ENCODE assay signal across 9 mouse cellular contexts in genomic region chr4:154540671-154541070, GRCm38 (mm10).
DNase-seq lines count a peak whose midpoint lies in the region; ATAC-seq and TF ChIP-seq lines count a peak whose summit lies in the region.
"Had no signal": no experiment of that assay in that cellular context is flagged by ENCODE, and none has a peak within 500 bp of the region (broad histone marks: within the 10 kb centered on the region; RNA-seq: fewer than 3 reads in every experiment).

No protein-coding gene starts in this region.

- no peak overlapping the region for H3K9ac ChIP-seq in midbrain, postnatal 0 days (replicated peaks; ENCODE audit: low read length, poor library complexity, severe bottlenecking)
- H3K9ac ChIP-seq in forebrain, embryonic 13.5 days = peak overlapping the region; percentile 10; the same call in 1 of the 2 replicates
- H3K9ac ChIP-seq in liver, embryonic 12.5 days = no peak overlapping the region
- H3K9ac ChIP-seq in stomach, embryonic 16.5 days (ENCODE audit: low read length) = 0 out of 2 replicates have a peak overlapping the region, but pooled peaks have one; percentile 31

- no peaks in the 10 kb centered on the region for H3K9me3 ChIP-seq in midbrain, embryonic 10.5 days (replicated peaks)
- no peaks in the 10 kb centered on the region for H3K9me3 ChIP-seq in midbrain, postnatal 0 days (ENCODE audit: low read length)
- no peaks in the 10 kb centered on the region for H3K9me3 ChIP-seq in forebrain, embryonic 13.5 days (replicated peaks)
- H3K9me3 ChIP-seq in liver, embryonic 12.5 days (replicated peaks) = no peaks in the 10 kb centered on the region
- H3K9me3 ChIP-seq in stomach, embryonic 16.5 days (replicated peaks; ENCODE audit: control insufficient read depth, low read length) = no peaks in the 10 kb centered on the region

- no peak overlapping the region for H3K4me2 ChIP-seq in midbrain, postnatal 0 days (ENCODE audit: low read depth, low read length, poor library complexity, severe bottlenecking)
- H3K4me2 ChIP-seq in forebrain, embryonic 13.5 days = peak overlapping the region; percentile 36
- H3K4me2 ChIP-seq in liver, embryonic 12.5 days = peak overlapping the region; percentile 65
- H3K4me2 ChIP-seq in stomach, embryonic 16.5 days (ENCODE audit: low read depth, low read length) = no peak overlapping the region

- 47% methylated on average over 10 of the region's 10 CpGs for WGBS in midbrain, embryonic 10.5 days
- WGBS in midbrain, postnatal 0 days = 32% methylated on average over 10 of the region's 10 CpGs
- WGBS in forebrain, embryonic 13.5 days = 12% methylated on average over 10 of the region's 10 CpGs
- 52% methylated on average over 10 of the region's 10 CpGs for WGBS in liver, embryonic 12.5 days (ENCODE audit: insufficient replicate concordance)
- 56% methylated on average over 10 of the region's 10 CpGs for WGBS in stomach, embryonic 16.5 days

- H3K27ac ChIP-seq in midbrain, embryonic 10.5 days (replicated peaks) = peak overlapping the region; percentile 69
- no peak overlapping the region for H3K27ac ChIP-seq in midbrain, postnatal 0 days (ENCODE audit: low read depth, low read length)
- H3K27ac ChIP-seq in forebrain, embryonic 13.5 days = peak overlapping the region; percentile 70
- peak overlapping the region; percentile 83 for H3K27ac ChIP-seq in liver, embryonic 12.5 days
- peak overlapping the region; percentile 69 for H3K27ac ChIP-seq in stomach, embryonic 16.5 days (ENCODE audit: low read length)

- peak; percentile 44 for DNase-seq in midbrain, embryonic 10.5 days (ENCODE audit: low spot score)
- DNase-seq in midbrain, postnatal 0 days (ENCODE audit: low spot score) = no peak
- DNase-seq in ovary, adult 18-20 months (ENCODE audit: low spot score) = no peak
- DNase-seq in kidney, postnatal 14 days = no peak
- DNase-seq: adrenal gland, postnatal 10 days; kidney, adult 8-10 months had no signal

- H3K27me3 ChIP-seq in midbrain, embryonic 10.5 days (ENCODE audit: low read depth, poor library complexity, severe bottlenecking) = peaks cover 73% of the 10 kb centered on the region
- 0 out of 2 replicates have a peak, but pooled peaks cover 3% of the 10 kb centered on the region for H3K27me3 ChIP-seq in midbrain, postnatal 0 days (ENCODE audit: insufficient read depth, low read length)
- peaks cover 6% of the 10 kb centered on the region; the same call in 1 of the 2 replicates for H3K27me3 ChIP-seq in forebrain, embryonic 13.5 days
- no peaks in the 10 kb centered on the region; the same call in 1 of the 2 replicates for H3K27me3 ChIP-seq in liver, embryonic 12.5 days (replicated peaks)
- H3K27me3 ChIP-seq in stomach, embryonic 16.5 days (ENCODE audit: control insufficient read depth, insufficient read depth, low read length) = no peaks in the 10 kb centered on the region; the same call in 1 of the 2 replicates

- no peak overlapping the region for H3K4me3 ChIP-seq in midbrain, embryonic 10.5 days
- H3K4me3 ChIP-seq in midbrain, postnatal 0 days (ENCODE audit: low read depth, low read length) = no peak overlapping the region
- H3K4me3 ChIP-seq in forebrain, embryonic 13.5 days = no peak overlapping the region
- H3K4me3 ChIP-seq in liver, embryonic 12.5 days = peak overlapping the region; percentile 27; the same call in 1 of the 2 replicates
- no peak overlapping the region for H3K4me3 ChIP-seq in stomach, embryonic 16.5 days (replicated peaks; ENCODE audit: low read length)

- H3K4me1 ChIP-seq in midbrain, embryonic 10.5 days = peaks cover 74% of the 10 kb centered on the region
- H3K4me1 ChIP-seq in midbrain, postnatal 0 days (ENCODE audit: insufficient read depth, low read length) = peaks cover 12% of the 10 kb centered on the region
- H3K4me1 ChIP-seq in forebrain, embryonic 13.5 days = peaks cover 78% of the 10 kb centered on the region
- H3K4me1 ChIP-seq in liver, embryonic 12.5 days = peaks cover 62% of the 10 kb centered on the region
- peaks cover 32% of the 10 kb centered on the region for H3K4me1 ChIP-seq in stomach, embryonic 16.5 days (ENCODE audit: control insufficient read depth, insufficient read depth, low read length)

- no peaks in the 10 kb centered on the region for H3K36me3 ChIP-seq in midbrain, embryonic 10.5 days
- no peaks in the 10 kb centered on the region for H3K36me3 ChIP-seq in midbrain, postnatal 0 days (ENCODE audit: insufficient read depth, low read length)
- H3K36me3 ChIP-seq in forebrain, embryonic 13.5 days (ENCODE audit: poor library complexity, severe bottlenecking) = no peaks in the 10 kb centered on the region
- no peaks in the 10 kb centered on the region for H3K36me3 ChIP-seq in liver, embryonic 12.5 days
- no peaks in the 10 kb centered on the region for H3K36me3 ChIP-seq in stomach, embryonic 16.5 days (ENCODE audit: control insufficient read depth, insufficient read depth, low read length)

- ATAC-seq in midbrain, postnatal 0 days (ENCODE audit: low FRiP score) = no peak
- peak; percentile 26; the same call in 1 of the 2 replicates for ATAC-seq in forebrain, embryonic 13.5 days
- ATAC-seq in liver, embryonic 12.5 days = peak; percentile 11
- ATAC-seq in stomach, embryonic 16.5 days (ENCODE audit: insufficient read depth, low FRiP score) = no peak

- TF ChIP-seq CTCF in midbrain, postnatal 0 days (IDR thresholded peaks at IDR 0.05) = no peak

Comparison
In these comparisons a context has a peak if more than half of its experiments do, and no peak if none do; other contexts are left out.
1. ATAC-seq: peak in forebrain, embryonic 13.5 days (single experiment) and liver, embryonic 12.5 days (single experiment); none in midbrain, postnatal 0 days (single experiment) and stomach, embryonic 16.5 days (single experiment).
2. H3K4me2 ChIP-seq: peak in forebrain, embryonic 13.5 days (single experiment) and liver, embryonic 12.5 days (single experiment); none in midbrain, postnatal 0 days (single experiment) and stomach, embryonic 16.5 days (single experiment).
3. H3K9ac ChIP-seq: peak in forebrain, embryonic 13.5 days (single experiment) and stomach, embryonic 16.5 days (single experiment); none in midbrain, postnatal 0 days (single experiment) and liver, embryonic 12.5 days (single experiment).